Mouse (Mus musculus) forebrain, embryonic 11.5 days (tissue): Measurements from ENCODE around the gene Mplkip. TPM values are rescaled to one million over a fixed set of nuclear protein-coding genes. Genes with fewer than 3 reads are reported as not detected.

Experiments used
- ATAC-seq: fragments of 200-750 bp; cut with Nextera tagmentation; replicated peaks from 2 replicates; pipeline ENCODE4 v1.8.0; 2017; ENCODE audit warnings: moderate TSS enrichment; ENCODE audit not compliant: low FRiP score
- DNase-seq: peaks from one replicate; pipeline ENCODE4 v3.0.0-alpha.2; 2017; ENCODE audit warnings: low spot score
- H3K27ac ChIP-seq: fragments of 300-500 bp; sonication (generic); 2 replicates; pipeline ENCODE4 v1.5.1; 2014; ENCODE audit warnings: low read depth, low read length
- H3K27me3 ChIP-seq: fragments of 300-500 bp; sonication (generic); 2 replicates; pipeline ENCODE4 v1.6.1; 2014; ENCODE audit warnings: mild to moderate bottlenecking, low read length, mixed read lengths; ENCODE audit not compliant: control insufficient read depth, insufficient read depth
- H3K36me3 ChIP-seq: fragments of 300-500 bp; sonication (generic); 2 replicates; pipeline ENCODE4 v1.6.1; 2014; ENCODE audit warnings: mild to moderate bottlenecking, low read length, moderate library complexity, mixed read lengths; ENCODE audit not compliant: control insufficient read depth, insufficient read depth
- H3K4me1 ChIP-seq: fragments of 300-500 bp; sonication (generic); replicated peaks from 2 replicates; pipeline ENCODE4 v1.6.1; 2014; ENCODE audit warnings: low read length, mixed read lengths; ENCODE audit not compliant: control insufficient read depth, insufficient read depth
- H3K4me2 ChIP-seq: fragments of 300-500 bp; sonication (generic); 2 replicates; pipeline ENCODE4 v1.6.1; 2014; ENCODE audit warnings: low read depth, mild to moderate bottlenecking, low read length, moderate library complexity, mixed read lengths; ENCODE audit not compliant: severe bottlenecking
- H3K4me3 ChIP-seq: fragments of 300-500 bp; sonication (generic); 2 replicates; pipeline ENCODE4 v1.5.1; 2014; ENCODE audit warnings: low read depth, low read length
- H3K9ac ChIP-seq: fragments of 300-500 bp; sonication (generic); 2 replicates; pipeline ENCODE4 v1.6.1; 2014; ENCODE audit warnings: low read length
- H3K9me3 ChIP-seq: fragments of 300-500 bp; sonication (generic); 2 replicates; pipeline ENCODE4 v1.6.1; 2016; ENCODE audit warnings: low read length, mixed read lengths; ENCODE audit not compliant: control insufficient read depth
- WGBS: fragments of 180-500 bp; shearing (Covaris S2); extraction: QIAGEN DNeasy Blood & Tissue Kit; methylation state at CpG from one replicate; pipeline ENCODE4 v1.1.7; 2014; 5-methylcytosine and 5-hydroxymethylcytosine counted together
- microRNA counts: library from miRNA; unstranded; fragments of <30 nt; microRNA quantifications from one replicate; lab custom pipeline; 2015
- microRNA-seq: library from miRNA; unstranded; fragments of <30 nt; microRNA quantifications from one replicate; pipeline ENCODE4, GENCODE M21; 2016; ENCODE audit not compliant: insufficient number of aligned reads
- polyA plus RNA-seq: library from polyadenylated mRNA; unstranded; fragments of >200 nt; fragmentation: Nextera tagmentation; extraction: Ambion mirVana; gene quantifications from 2 replicates; pipeline ENCODE4 v1.2.1, GENCODE M21; 2014

Gene Mplkip
- polyA plus RNA-seq, 1 experiment from 2014 or later, result 50.7 TPM

DNA sequence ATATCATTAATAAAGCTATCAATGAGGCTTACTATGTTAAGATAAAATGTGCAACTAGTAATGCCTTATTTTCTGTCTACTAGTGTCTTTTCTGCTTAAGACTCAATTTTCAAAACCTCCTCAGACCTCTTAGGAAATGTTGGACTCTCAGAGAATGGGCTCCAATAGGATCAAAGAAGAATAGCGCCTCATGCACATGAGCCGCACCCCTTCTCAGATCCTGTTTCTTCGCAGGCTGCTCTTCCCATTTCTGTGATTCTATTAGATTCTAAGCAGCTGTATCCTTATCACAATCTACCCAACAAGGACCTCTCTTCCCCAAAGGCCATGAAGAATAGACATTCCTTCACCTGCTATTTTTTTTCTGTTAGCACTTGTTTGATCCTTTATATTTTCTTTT, 33.8 kb downstream of the Mplkip start:
- WGBS, result 96% methylated on average over 3 of the region's 3 CpGs
- Histone ChIP-seq H3K9ac (no peak overlapping the region), H3K27ac (no peak overlapping the region), H3K4me2 (no peak overlapping the region), H3K4me1 (no peaks in the 10 kb centered on the region), H3K36me3 (no peaks in the 10 kb centered on the region; the same call in 1 of the 2 replicates), H3K9me3 (no peaks in the 10 kb centered on the region), H3K27me3 (no peaks in the 10 kb centered on the region), H3K4me3 (no peak overlapping the region)
- no peak for DNase-seq
- no peak for ATAC-seq

MicroRNA genes within 50 kb of the gene (microRNA counts, 519-probe panel; counts per million panel counts)
- microRNA mmu-miR-466i (lab: Ali Mortazavi, UCI), result 31.2 counts per million

Small RNA genes within 50 kb of the gene (microRNA-seq; reads per million reads assigned to microRNA genes)
- gene Mir466i, result not detected

Other genes with a start within 250 kb of the Mplkip start
- 2.1 and 3.6 TPM in 2 replicates for gene Sugct, start 361 bp downstream of the Mplkip start, polyA plus RNA-seq
- 19.0 and 20.6 TPM in 2 replicates for gene Cdk13, start 109.9 kb downstream of the Mplkip start, polyA plus RNA-seq
- 124 and 129 TPM in 2 replicates for gene Rala, start 249.0 kb downstream of the Mplkip start, polyA plus RNA-seq